Mouse (Mus musculus): Measurements from ENCODE around the gene Adra1b.

DNA sequence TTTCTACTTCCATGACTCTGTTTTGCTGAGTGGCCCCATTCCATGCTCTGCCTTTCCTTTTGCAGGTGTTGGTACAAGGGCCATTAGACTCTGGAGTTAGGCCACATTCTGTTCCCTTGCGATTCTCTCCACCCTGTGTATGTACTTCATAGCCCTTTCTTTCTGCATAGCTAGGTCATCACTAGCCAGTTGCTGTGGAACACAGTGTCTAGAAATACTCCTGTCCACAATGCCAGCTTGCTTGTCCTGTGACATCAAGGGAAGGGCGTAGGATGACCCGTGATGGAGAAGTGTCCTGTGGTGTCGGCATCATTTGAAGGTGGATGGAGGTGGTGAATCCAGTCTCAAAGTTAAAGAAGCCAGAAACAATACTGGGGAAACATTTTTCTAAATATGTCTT, 74.2 kb downstream of the Adra1b start:
- TF ChIP-seq USF2 (IDR thresholded peaks at IDR 0.05; ENCODE audit: borderline replicate concordance in 1 of 2, insufficient read depth in 1 of 2, low read depth in 1 of 2, low read length in 2 of 2) (no peak), GATA1 (IDR thresholded peaks at IDR 0.05; ENCODE audit: low read depth, low read length) (no peak), CHD2 (IDR thresholded peaks at IDR 0.05; ENCODE audit: low read length) (no peak), HCFC1 (IDR thresholded peaks at IDR 0.05; ENCODE audit: low read depth, low read length) (no peak), MAX (IDR thresholded peaks at IDR 0.05; ENCODE audit: low read length) (no peak), NRF1 (IDR thresholded peaks at IDR 0.05; ENCODE audit: insufficient read depth, low read depth, low read length, poor library complexity, severe bottlenecking) (no peak), TCF12 (IDR thresholded peaks at IDR 0.05; ENCODE audit: low read depth, low read length) (no peak)

Measured in MEL (cell line).